Mouse (Mus musculus): ENCODE data around the gene Dnah9.

DNA sequence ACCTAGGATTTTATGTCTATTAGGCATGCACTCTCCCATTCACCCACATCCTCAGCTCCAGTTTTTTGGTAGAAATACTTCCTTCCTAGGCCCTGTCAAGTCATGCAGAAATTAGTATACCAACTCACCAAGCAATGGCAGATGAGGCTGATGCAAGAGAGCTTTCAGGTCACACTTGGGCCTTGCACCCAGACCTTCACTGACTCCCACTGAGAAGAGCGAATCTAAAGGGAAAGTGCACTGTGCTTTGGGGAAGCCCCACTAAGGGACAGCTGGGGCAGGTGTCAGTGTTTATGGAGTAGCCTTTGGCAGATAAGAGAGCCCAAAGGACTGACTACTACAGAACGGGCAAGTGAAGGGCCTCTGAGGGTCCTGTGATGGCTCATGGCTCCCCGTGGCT, 117.1 kb downstream of the Dnah9 start:
- TF ChIP-seq KAT2A (conservative IDR thresholded peaks at IDR 0.05; ENCODE audit: low read depth, low read length) (no peak), POLR2A (IDR thresholded peaks at IDR 0.05; ENCODE audit: control insufficient read depth in 1 of 2, insufficient read depth in 1 of 2, low read depth in 1 of 2, low read length in 2 of 2, poor library complexity in 1 of 2) (no peak), EP300 (IDR thresholded peaks at IDR 0.05; ENCODE audit: low read depth in 1 of 2, low read length in 2 of 2) (no peak), MAFK (IDR thresholded peaks at IDR 0.05; ENCODE audit: borderline replicate concordance, low read depth, low read length) (no peak), POLR2AphosphoS2 (IDR thresholded peaks at IDR 0.05; ENCODE audit: low read length) (no peak), ZKSCAN1 (IDR thresholded peaks at IDR 0.05; ENCODE audit: low read depth, low read length) (no peak)
